Mouse (Mus musculus) megakaryocyte, adult 5-6 weeks (primary cell): ENCODE results near the gene Sgsm3. TPM values are rescaled to one million over a fixed set of nuclear protein-coding genes. Genes with fewer than 3 reads are reported as not detected.
"Not testable (repeated sequence)": the region's sequence is repeated elsewhere in the genome, so short reads cannot be mapped to it uniquely, and the experiment has no call there.

Experiments used
- ATAC-seq: 2 replicates; pipeline ENCODE4 v1.8.0; 2016; ENCODE audit warnings: mild to moderate bottlenecking, inconsistent platforms; ENCODE audit not compliant: poor library complexity, severe bottlenecking
- total RNA-seq, 2 experiments: library from RNA; stranded (forward) in 1 of 2; stranded (reverse) in 1 of 2; fragments of 153-499, 151-499 nt in 1 of 2; fragments of 221-1000, 200-1000 nt in 1 of 2; gene quantifications; 2 replicates each; pipeline versions ENCODE4 v1.2.3 to v1.2.4; 2015 to 2017

The Sgsm3 gene
- 3.4 and 5.9 TPM in 2 replicates for total RNA-seq (2015)
- total RNA-seq (2017): 20.0 and 20.7 TPM in 2 replicates

- ATAC-seq: peak; percentile 93
Observed at GRCm38 (mm10) chr15:80977620-80978334, at the start of gene Sgsm3. Sgsm3 (plus strand) TSS chr15:80977765.

GRCm38 (mm10) chr15:80928811-80929355, 48.7 kb upstream of the Sgsm3 start:
- no peak for ATAC-seq

GRCm38 (mm10) chr15:80930048-80930571, 47.5 kb upstream of the Sgsm3 start:
- no peak for ATAC-seq

- not testable (repeated sequence) for ATAC-seq
Observed at GRCm38 (mm10) chr15:80930676-80931320, 46.8 kb upstream of the Sgsm3 start.

- ATAC-seq: no peak
Observed at GRCm38 (mm10) chr15:80931345-80931960, 46.1 kb upstream of the Sgsm3 start.

- ATAC-seq: no peak
Observed at GRCm38 (mm10) chr15:80934841-80935240, 42.7 kb upstream of the Sgsm3 start.

- no peak for ATAC-seq
Observed at GRCm38 (mm10) chr15:80936686-80937085, 40.9 kb upstream of the Sgsm3 start.

- ATAC-seq: no peak
Observed at GRCm38 (mm10) chr15:80938615-80939014, 39.0 kb upstream of the Sgsm3 start.

GRCm38 (mm10) chr15:80939401-80939800, 38.2 kb upstream of the Sgsm3 start:
- ATAC-seq: no peak

- no peak for ATAC-seq
Observed at GRCm38 (mm10) chr15:80941468-80942040, 36.0 kb upstream of the Sgsm3 start.

GRCm38 (mm10) chr15:80945851-80946250, 31.7 kb upstream of the Sgsm3 start:
- ATAC-seq: peak; percentile 47; the same call in 1 of the 2 replicates

- peak; percentile 99 for ATAC-seq
Observed at GRCm38 (mm10) chr15:80948145-80949135, 29.1 kb upstream of the Sgsm3 start, which contains the start of gene Adsl. Adsl (plus strand) TSS chr15:80948490.

GRCm38 (mm10) chr15:80949431-80949830, 28.1 kb upstream of the Sgsm3 start:
- no peak for ATAC-seq

GRCm38 (mm10) chr15:80950055-80950454, 27.5 kb upstream of the Sgsm3 start:
- no peak for ATAC-seq

GRCm38 (mm10) chr15:80953971-80954370, 23.6 kb upstream of the Sgsm3 start:
- no peak for ATAC-seq

GRCm38 (mm10) chr15:80954861-80955260, 22.7 kb upstream of the Sgsm3 start:
- no peak for ATAC-seq

- ATAC-seq: no peak
Observed at GRCm38 (mm10) chr15:80955836-80956438, 21.6 kb upstream of the Sgsm3 start.

GRCm38 (mm10) chr15:80969371-80969770, 8.2 kb upstream of the Sgsm3 start:
- ATAC-seq: no peak

GRCm38 (mm10) chr15:80974311-80974710, 3.3 kb upstream of the Sgsm3 start:
- no peak for ATAC-seq
